Mouse (Mus musculus): ENCODE measurements around the gene Olfr975. TPM values are rescaled to one million over a fixed set of nuclear protein-coding genes. Genes with fewer than 3 reads are reported as not detected.

Gene Olfr975
- polyA plus RNA-seq (2017; shearing (Covaris generic)), result not detected

GRCm38 (mm10) chr9:39951946-39952345 is at the start of gene Olfr975:
Gene Olfr975 (minus strand): TSS chr9:39952046.

DNA sequence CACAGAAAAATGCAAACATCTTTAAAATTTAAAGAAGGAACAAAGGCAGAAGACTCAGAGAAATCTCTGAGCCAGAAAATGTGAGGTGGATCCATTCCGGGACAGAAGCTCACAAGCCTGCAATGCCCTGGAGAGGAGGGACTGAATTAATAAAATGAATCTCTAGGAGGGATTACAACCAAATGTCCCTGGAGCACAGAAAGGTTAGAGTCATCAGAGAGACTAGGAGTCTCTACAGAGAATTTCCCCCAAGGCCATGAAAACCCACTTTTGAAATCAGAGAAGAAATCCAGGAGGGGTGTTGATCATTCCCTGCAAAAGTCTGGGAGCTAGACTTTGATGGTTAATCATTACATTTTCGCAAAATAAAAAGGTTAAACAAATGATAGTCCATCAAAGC is 40.0 kb upstream of the Olfr975 start, which contains the start of gene Olfr978:
TSS of gene Olfr978 (plus strand) at position 301 of the 400 bp plus-strand sequence.

DNA sequence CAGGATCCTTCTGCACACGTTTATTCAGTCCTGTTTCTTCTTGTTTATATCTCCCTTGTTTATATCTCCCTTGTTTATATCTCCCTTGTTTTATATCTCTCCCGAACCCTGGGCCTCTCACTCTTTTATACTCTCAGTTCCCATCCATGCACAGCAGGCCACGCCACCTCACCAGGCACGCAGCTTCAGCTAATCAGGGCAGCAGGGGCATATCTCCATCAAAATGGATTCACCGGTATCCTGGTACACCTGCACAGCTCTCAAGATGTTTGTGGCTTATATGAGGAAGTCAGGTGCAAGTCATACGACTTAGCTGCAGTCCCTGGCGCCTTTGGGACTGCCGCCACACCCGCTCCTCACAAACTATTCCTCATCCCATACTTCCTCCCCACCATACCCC is 9.2 kb upstream of the Olfr975 start, which contains the start of gene Olfr976:
TSS of gene Olfr976 (minus strand) at position 101 of the 400 bp plus-strand sequence.

GRCm38 (mm10) chr9:39937201-39937600 is 14.6 kb downstream of the Olfr975 start, which contains the start of gene Olfr974:
Gene Olfr974 (plus strand): TSS chr9:39937501.

DNA sequence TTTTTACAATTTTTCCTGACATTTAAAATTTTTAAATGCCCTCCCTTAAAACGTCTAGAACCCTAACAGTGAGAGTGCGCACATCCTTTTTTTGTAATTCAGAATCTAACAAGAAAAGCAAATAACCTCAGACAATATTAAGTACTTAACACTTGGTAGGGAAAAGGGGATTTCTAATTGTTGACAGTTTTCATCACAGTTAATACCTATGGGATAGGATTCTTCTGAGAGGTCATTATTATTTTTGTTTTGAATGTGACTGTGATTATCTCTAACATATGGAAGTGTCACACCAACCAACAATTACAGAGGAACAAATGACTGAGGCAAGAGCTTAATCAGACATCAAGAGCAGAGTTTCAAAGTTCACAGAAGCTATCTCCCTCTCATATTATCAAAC is 44.8 kb downstream of the Olfr975 start, which contains the start of gene Olfr229:
TSS of gene Olfr229 (plus strand) at position 301 of the 400 bp plus-strand sequence.

Other genes with a start within 250 kb of the Olfr975 start
- gene Olfr149, start 244.9 kb downstream of the Olfr975 start, polyA plus RNA-seq (2017; shearing (Covaris generic)), result not detected
- not detected for gene Olfr965, start 240.7 kb downstream of the Olfr975 start, polyA plus RNA-seq (2017; shearing (Covaris generic))
- not detected for gene Olfr150, start 221.1 kb downstream of the Olfr975 start, polyA plus RNA-seq (2017; shearing (Covaris generic))
- gene Olfr967, start 205.8 kb downstream of the Olfr975 start, polyA plus RNA-seq (2017; shearing (Covaris generic)), result not detected
- 0.06 TPM for gene Olfr968, start 168.8 kb downstream of the Olfr975 start, polyA plus RNA-seq (2017; shearing (Covaris generic))
- gene Olfr969, start 161.1 kb downstream of the Olfr975 start, polyA plus RNA-seq (2017; shearing (Covaris generic)), result not detected
- gene Olfr970, start 143.2 kb downstream of the Olfr975 start, polyA plus RNA-seq (2017; shearing (Covaris generic)), result not detected
- not detected for gene Olfr971, start 115.2 kb downstream of the Olfr975 start, polyA plus RNA-seq (2017; shearing (Covaris generic))
- gene Olfr972, start 85.6 kb downstream of the Olfr975 start, polyA plus RNA-seq (2017; shearing (Covaris generic)), result not detected
- gene Olfr229, start 44.7 kb downstream of the Olfr975 start, polyA plus RNA-seq (2017; shearing (Covaris generic)), result not detected
- gene Olfr974, start 14.5 kb downstream of the Olfr975 start, polyA plus RNA-seq (2017; shearing (Covaris generic)), result 0.10 TPM
- gene Olfr976, start 9.1 kb upstream of the Olfr975 start, polyA plus RNA-seq (2017; shearing (Covaris generic)), result not detected
- not detected for gene Olfr978, start 40.1 kb upstream of the Olfr975 start, polyA plus RNA-seq (2017; shearing (Covaris generic))
- gene Olfr979, start 51.4 kb upstream of the Olfr975 start, polyA plus RNA-seq (2017; shearing (Covaris generic)), result not detected
- not detected for gene Olfr980, start 57.5 kb upstream of the Olfr975 start, polyA plus RNA-seq (2017; shearing (Covaris generic))
- gene Olfr981, start 69.4 kb upstream of the Olfr975 start, polyA plus RNA-seq (2017; shearing (Covaris generic)), result not detected
- gene Olfr982, start 121.8 kb upstream of the Olfr975 start, polyA plus RNA-seq (2017; shearing (Covaris generic)), result 0.04 TPM
- gene Olfr983, start 141.5 kb upstream of the Olfr975 start, polyA plus RNA-seq (2017; shearing (Covaris generic)), result not detected
- not detected for gene Olfr984, start 162.2 kb upstream of the Olfr975 start, polyA plus RNA-seq (2017; shearing (Covaris generic))
- gene Olfr985, start 178.1 kb upstream of the Olfr975 start, polyA plus RNA-seq (2017; shearing (Covaris generic)), result not detected
- not detected for gene Tmem225, start 196.1 kb upstream of the Olfr975 start, polyA plus RNA-seq (2017; shearing (Covaris generic))
- gene Olfr986, start 228.9 kb upstream of the Olfr975 start, polyA plus RNA-seq (2017; shearing (Covaris generic)), result not detected
- gene Zfp202, start 240.3 kb upstream of the Olfr975 start, polyA plus RNA-seq (2017; shearing (Covaris generic)), result 3.7 TPM